Mouse (Mus musculus) heart, postnatal 36 days (tissue): ENCODE data around the gene Zfp362. TPM values are rescaled to one million over a fixed set of nuclear protein-coding genes. Genes with fewer than 3 reads are reported as not detected.

Source experiments
- DNase-seq, 2 experiments: peaks; one replicate each; pipeline ENCODE4 v3.0.0; 2021 to 2022
- intact Hi-C: fragments of 180-260 bp; cut with DNase I; formaldehyde crosslinking; loops from one replicate; pipeline ENCODE4 v1.15.1; 2025
- total RNA-seq, 2 experiments: library from RNA; stranded (reverse); gene quantifications; 2 replicates each; pipeline ENCODE4 v1.2.3; 2021

Zfp362 gene
- total RNA-seq, 2 experiments from 2014 or later = 12.5 to 14.3 TPM

DNA sequence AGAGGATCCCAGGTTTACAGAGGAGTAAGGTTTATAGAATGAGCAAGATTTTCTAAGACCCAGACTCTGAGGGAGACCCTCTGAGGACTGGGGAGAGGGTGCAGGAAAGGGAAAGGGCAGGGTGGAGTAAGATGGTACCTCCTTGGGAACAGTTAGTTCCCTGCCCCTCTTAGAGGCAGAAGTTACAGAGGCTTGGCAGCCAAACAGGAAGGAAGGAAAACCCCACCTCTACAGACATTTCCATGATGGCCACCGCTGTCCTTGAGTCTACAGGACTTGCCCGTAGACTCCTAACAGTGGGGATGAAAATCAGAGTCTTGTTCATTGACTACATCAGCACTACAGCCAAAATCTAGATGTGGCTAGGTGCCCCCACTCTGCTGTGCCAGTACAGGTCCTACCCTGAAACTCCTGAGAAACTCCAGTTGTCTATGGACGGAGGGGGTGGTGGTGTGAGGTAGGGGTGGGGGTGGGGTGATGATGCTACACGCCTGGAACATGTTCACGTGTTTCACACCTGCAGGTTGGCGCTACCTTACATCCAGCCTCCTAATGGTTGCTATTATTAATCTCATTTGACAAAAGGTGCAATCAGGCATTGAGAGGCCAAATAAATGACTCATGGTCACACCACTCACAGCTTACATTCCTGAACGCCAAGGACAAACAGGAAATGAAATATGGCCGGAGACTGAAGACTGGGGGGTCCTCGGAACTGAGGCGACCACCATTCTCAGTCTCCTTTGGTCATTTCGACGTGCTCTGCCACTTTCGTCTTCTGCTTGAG is 36.1 kb downstream of the Zfp362 start:
- no peak for DNase-seq
- intact Hi-C loops = no loop called here

DNA sequence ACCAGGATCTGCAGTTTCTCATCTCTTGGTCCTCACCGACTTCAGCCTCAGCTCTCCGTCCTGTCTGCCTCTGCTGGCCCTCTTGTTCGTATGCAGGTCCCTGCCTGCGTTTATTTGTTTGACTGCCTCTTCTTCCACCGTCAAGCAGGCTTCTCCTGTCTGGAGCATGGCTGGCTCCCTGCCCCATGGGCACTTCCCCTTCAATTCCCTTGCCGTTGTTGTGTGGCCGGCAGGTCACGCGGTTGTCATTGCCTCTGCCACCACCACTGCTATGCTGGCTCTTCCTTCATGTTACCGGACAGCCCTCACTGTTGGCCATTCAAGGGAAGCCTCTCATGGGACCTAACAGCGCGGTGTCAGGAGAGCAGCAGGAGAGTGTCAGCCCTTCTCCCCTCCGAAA is 37.7 kb downstream of the Zfp362 start:
- intact Hi-C loops = no loop called here
- no peak for DNase-seq

DNA sequence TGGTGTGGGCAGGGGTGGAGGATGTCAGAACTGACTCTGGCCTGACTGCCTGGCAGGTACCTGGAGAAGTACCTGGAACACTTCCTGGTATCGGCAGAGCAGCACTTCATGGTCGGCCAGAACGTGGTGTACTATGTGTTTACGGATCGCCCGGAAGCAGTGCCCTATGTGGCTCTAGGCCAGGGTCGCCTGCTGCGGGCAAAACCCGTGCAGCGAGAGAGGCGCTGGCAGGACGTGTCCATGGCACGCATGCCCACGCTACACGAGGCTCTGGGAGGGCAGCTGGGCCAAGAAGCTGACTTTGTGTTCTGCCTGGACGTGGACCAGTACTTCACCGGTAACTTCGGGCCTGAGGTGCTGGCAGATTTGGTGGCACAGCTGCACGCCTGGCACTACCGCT is 38.9 kb downstream of the Zfp362 start:
- DNase-seq = no peak
- intact Hi-C loops = no loop called here

DNA sequence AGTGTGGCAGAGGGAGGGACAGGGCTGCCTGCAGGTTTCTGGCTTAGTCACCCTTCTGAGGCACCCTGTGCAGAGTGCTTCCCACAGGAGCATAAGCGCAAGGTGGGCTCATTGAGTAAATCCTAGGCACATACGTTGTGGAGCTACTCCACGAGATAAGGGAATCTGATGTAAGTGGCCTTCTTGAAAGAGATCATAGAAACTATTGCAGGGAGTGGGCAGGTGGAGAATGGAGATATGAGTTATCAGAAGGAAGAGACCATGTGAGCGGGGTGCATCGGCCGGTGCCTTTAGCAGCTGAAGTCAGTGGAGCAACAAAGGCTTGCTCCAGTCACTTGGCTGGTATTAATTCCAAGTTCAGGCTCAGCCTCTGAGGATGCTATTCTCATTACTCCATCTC is 45.8 kb downstream of the Zfp362 start:
- DNase-seq = no peak
- intact Hi-C loops = no loop called here

DNA sequence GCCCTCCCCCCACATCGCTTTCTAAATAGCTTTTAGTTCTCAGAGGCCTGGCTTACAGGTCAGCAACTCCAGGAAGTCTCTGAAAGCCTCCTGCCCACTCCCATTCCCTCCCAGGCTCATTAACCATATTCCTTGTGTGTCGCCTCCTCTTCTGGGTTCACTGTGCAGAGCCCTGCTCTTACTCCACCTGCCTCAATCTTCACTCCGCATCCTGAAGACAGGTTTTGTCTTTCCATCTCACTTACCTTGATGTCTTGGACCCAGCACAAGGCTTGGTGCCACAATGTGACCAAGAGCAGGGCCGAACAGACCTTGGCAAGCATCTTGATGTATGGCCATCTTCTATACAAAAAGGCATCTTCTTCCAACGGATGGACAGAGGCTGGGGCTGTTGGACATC is 46.6 kb downstream of the Zfp362 start:
- intact Hi-C loops = no loop called here
- no peak for DNase-seq

DNA sequence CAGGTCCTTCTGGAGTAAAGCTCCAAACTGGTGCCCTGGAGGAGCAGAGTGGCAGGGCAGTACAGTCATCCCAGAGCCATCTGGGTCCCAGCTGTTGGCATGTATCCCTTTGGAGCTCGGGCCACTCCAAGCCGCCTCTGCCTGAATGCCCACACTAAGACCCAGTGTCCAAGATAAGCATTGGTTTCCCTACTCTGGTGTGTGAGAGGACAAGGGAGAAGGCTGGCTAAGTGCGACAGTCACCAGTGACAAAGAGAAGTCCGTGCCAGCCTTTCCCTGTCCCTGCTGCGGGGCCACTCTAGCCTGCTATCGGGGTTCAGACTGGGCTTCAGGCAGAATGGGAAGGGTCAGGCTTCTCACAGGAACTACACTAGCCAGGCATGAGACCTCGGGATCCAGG is 49.9 kb downstream of the Zfp362 start:
- no peak for DNase-seq

DNA sequence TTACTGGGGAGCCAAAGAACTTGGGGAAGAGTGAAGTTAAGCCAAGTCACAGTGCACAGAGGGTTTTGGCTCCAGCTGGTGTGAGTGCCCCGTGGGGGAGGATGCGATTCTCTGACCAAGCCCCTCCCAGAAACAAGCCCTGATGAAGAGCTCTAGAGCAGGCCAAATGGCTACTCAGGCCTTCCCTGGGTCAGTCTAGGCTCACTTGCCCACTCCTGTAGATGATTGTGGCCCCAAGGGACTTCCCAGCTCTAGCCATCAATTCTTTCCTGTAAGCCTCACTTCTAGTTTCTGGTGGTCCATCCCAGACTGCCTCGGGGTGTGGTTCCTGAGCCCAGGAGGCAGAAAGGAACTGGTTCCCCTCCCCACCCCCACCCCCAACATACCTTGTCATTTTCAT is 50.8 kb downstream of the Zfp362 start, which contains the start of gene A3galt2:
A3galt2 (plus strand) TSS at position 301 of the 400 bp plus-strand sequence.
- intact Hi-C loops = no loop called here
- no peak for DNase-seq

More for the DNA sequence above, 49.9 kb downstream of the Zfp362 start:
- intact Hi-C loops = no loop called here

DNA sequence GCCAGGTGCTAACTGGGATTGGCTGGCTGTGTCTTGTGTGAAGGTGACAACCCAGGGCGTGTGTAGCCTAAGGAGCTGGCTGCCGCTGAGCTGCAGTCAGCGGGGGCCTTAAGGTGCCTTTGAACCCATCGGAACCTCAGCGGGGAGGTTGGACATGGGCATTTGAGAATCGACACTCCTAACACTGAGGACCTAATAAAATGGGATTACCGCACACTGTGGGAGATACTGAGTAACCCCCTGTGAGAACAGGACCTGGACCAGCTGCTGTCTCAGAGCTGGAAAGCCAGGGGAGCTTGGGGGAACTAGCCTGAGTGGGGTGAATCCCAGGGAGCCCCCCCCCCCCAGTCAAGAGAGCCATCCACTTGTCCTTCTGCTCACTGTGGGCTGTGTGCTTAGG is 52.3 kb downstream of the Zfp362 start:
- DNase-seq = no peak
- intact Hi-C loops = no loop called here

DNA sequence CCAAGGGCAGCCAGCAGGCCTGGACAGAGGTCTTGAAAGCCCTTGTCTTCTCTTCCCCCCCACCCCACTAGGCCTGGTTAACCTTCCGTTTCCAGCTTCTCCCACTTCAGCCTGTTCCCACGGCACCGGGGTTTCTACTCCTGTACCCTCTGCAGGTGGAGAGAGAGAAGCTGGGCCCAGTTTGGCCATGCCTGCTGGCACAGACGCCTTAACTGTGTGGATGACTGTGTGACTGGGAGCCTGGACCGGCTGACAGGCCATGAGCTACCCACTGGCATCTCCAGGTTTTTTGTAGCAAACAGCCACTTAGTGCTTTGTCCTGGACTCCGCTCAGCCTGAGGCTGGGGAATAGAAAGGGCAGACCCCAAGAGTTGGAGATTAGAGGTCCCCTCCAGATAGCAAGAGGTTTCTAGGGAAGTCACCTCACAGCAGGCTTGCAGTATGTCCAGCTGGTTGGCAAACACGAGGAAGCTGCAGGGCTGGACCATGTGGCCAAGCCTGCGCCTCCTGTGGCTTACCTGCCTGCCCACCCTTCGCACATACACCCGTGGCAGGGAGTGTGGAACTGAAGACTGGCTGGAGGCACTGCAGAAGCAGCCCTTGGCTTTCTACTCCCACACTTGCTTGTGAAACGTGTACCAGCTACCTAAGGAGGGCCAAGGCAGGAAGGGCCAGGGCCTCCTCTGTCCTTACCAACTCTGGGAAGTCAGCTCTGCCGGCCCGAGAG is 53.7 kb downstream of the Zfp362 start:
- intact Hi-C loops = no loop called here
- no peak for DNase-seq

DNA sequence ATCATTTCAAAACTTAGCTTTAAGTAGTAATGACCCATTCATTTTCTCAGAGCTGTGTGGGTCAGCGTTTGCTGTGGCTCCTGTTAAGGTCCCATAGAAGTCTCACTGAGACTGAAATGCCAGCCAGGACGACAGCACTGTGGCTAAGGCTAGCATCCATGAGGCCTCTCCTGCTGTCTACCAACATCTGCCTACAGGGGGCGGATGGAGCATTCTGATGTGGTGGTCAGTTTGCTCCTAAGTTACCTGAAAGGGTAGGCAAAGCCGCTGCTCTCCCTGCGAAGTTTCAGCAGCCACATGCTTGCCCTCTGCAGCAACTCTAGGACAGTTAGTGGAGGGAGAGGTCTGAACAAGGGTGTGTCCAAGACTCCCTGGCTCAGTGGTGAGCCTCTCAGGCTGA is 54.8 kb downstream of the Zfp362 start:
- intact Hi-C loops = no loop called here
- no peak for DNase-seq

DNA sequence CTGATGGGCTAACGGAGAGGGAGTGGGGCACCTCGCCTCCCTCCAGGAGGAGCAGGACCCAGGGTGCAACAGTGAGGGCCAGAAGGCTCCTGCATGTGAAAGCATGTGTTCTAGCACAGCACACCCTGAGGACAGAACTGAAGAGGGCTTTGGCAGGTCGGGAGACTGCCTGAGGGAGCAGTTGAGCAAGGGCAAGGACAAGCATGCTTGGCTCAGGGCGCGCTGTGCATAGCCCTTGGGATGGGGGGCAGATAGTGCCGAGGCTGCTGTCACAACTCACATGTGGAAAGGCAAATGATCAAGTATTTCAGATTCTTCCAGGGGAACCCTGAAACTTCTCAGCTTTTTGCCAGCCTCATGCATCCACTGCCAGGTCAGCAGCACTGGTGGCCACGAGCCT is 57.5 kb downstream of the Zfp362 start:
- DNase-seq = no peak
- intact Hi-C loops = loop anchor here (5.0 kb wide), 1 partner anchor 36 kb away; no protein-coding TSS in a partner anchor

DNA sequence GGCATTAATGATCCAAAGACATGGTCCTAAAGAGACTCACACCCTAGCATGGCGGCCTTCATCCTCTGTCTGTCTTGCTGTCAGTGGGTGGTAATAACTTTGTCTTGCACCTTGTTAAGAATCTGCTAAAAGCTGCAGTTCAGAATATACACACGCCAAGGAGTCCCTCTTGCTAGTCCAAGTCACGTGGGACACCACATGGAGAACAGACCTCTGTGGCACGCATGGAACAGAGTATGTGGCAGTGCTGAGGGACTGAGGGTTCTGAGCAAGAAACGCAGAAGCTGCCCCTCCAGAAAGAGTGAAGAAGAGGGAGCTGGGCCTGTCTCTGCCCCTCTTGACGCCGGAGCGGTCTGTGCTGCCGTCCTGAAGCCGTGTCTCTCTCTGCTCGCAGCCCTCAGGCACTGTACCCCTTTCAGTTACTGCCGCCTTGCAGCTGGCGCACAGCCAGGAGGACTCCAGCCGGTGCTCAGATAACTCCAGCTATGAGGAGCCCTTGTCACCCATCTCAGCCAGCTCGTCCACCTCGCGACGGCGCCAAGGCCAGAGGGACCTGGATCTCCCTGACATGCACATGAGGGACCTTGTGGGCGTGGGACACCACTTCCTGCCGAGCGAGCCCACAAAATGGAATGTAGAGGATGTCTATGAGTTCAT is 58.1 kb downstream of the Zfp362 start:
- intact Hi-C loops = loop anchor here (5.0 kb wide), 1 partner anchor 35 kb away; no protein-coding TSS in a partner anchor

DNA sequence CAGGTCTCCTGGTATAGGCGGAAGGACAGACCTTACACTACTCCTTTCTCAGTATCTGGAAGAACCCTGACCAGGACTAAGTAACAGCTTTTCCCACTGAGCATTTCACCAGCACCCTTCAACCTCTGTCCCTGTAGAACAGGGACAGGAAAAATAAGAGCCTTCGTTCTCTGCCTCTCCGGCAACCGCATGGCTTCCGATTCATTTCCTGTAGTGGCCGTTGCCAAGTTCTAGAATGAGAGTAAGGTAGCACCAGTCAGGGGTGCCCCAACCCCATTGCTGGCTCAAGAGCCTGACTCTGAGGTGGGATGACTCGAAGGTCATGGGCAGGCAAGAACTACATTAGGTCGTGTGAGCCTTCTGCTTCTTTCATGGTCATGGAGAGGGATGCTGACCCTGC is 60.7 kb downstream of the Zfp362 start:
- intact Hi-C loops = loop anchor here (5.0 kb wide), 1 partner anchor 33 kb away; no protein-coding TSS in a partner anchor
- no peak for DNase-seq

More for the DNA sequence above, 58.1 kb downstream of the Zfp362 start:
- DNase-seq = no peak

DNA sequence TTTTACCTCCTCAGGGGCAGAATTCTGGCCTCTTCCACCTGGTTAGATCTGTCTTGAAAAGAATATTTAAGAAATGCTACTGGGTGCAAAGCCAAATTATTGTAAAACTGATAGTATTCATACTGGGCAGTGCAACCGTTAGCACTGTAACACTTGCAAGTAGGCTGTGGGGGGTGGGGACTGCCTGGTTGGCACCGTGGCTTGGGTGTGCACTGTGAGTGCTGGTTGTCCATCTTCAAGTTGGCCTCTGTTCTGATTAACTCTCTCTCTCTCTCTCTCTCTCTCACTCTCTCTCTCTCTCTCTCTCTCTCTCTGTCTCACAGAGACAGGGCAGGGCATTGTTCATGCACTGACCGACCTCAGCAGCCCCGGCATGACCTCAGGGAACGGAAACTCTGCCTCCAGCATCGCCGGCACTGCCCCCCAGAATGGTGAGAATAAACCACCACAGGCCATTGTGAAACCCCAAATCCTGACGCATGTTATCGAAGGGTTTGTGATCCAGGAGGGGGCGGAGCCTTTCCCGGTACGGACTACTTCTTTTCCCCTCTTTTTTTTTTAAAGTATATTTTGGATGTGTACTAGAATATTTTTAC is 62.7 kb downstream of the Zfp362 start:
- DNase-seq = no peak
- intact Hi-C loops = no loop called here

DNA sequence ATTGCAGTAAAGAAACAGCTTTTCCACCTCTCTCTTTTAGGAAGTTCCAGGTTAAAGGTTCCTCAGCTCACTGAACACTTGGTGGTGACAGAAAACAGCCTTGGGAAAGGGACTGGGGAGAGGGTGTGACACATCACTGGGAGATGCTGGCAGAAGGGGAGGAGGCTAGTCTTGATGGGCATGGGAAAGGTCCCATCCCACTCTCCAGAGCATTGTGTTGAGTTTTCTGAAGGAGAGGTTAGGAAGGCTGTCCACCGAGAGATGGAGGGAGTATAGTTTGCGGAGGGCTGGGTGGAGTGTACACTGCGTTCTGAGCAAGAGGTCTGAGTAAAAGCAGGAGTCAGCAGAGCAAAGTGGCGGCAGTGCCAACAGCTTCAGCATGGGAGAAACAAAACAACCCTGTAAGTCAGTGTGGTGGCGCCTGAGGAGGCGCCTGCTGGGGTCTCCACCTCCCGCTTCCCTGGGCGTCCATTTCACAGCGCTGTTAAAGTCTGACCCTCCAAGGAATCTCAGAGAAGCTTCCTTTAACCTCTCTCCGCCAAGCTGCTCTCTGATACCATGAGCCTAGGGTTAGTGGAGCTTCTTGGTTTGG is 63.4 kb downstream of the Zfp362 start:
- no peak for DNase-seq
- intact Hi-C loops = no loop called here

DNA sequence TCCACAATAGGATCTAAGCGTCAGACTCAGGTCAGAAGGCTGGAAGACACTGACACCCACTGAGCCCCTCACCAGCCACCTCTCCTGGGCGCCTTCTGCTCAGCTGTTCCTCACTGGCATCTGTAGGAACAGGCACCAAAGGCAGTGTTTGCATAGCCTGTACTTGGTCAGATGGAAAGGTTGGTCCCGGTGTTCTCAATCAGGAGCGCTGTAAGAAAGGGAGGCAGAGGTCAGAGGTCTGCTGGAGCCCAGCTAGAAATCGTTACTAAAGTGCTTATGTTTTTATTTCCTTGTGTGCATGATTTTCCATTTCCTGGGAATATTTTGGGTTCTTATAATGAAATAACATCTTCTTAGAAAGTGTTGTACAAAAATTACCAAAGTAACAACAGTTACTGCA is 63.9 kb downstream of the Zfp362 start:
- DNase-seq = no peak
- intact Hi-C loops = no loop called here

DNA sequence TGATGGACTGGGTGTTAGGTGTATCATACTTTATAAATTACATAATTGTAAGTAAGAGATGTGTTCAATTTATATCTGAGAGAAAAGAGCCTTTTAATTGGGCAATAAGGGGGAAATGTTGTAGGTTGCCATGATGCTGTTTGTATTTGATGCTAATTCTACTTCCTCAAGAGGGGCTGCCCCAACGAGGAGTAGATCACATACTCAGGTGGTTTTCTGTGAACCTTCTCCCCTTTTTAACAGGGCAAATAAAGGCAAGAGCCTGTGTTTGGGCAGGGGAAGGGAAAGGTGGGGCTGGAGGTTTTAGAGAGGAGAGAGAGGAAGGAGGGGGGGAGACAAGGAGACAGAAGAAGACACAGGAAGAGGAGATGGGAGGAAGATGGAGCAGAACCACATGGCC is 65.0 kb downstream of the Zfp362 start:
- intact Hi-C loops = no loop called here
- no peak for DNase-seq

DNA sequence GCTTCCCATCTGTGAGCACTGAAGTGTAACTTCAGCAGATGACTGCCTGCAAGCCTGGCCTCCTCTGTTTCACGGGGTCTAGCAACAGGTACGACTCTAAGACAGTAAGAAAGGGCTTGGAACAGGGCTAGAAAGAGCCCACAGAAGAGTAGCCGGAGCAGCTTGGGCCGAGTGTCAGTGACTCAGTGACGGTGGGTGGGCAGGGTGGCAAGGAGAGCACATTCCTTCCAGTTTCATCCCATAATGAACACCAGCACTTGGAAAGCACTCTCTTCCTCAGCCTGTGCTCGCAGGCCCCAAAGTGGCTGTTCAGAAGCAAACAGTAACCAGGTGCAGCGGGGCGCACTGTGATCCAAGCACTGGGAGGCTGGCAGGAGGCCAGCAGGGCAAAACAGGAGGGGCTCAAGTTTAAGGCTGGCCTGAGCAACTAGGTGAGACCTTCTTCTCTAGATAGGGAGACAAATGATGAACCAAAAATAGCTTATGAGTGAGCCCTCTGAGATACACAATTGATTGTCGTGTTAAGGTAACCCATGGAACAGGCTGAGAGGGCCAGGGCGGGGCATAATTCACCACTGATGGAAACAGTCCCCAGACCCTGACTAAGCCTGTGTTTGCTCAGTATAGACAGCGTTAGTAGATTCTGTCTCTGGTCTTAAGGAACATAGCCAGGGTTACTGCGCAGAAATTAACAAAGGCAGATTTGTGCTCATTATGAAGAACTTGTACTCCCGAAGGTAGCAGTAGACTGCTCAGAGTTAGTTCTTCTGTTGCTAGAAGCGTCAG is 67.8 kb downstream of the Zfp362 start:
- no peak for DNase-seq
- intact Hi-C loops = no loop called here

DNA sequence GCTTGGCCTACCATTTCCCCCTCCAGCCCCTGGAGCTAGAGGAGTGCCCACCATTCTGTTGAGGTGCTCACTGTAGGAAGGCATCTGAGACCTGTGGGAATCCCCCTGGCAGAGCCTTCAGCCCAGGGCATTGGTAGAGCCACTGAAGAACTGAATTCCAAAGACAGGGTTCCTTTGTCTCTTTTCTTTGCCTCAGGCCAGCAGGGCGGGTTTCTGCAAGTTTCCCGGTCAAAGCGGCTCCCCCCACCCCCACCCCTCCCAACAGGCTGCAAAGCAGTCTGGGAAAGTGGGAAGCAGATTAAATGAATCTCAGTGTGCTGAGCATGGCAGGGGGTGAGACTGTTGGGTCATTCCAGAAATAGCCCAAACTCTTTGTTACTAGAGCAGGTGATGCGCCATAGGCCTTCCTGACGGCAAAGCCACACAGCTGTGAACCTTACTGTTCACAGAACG is 68.7 kb downstream of the Zfp362 start:
- no peak for DNase-seq
- intact Hi-C loops = no loop called here
